Mouse (Mus musculus): ENCODE measurements around the gene Uba5. TPM values are rescaled to one million over a fixed set of nuclear protein-coding genes. Genes with fewer than 3 reads are reported as not detected.

The Uba5 gene
- total RNA-seq, 2 experiments from 2014 or later = 17.0 to 22.6 TPM

Other genes starting within 250 kb of the Uba5 start
- 1 to 10 TPM; 3.0 to 4.5 TPM for gene Nphp3, start 60.6 kb downstream of the Uba5 start, total RNA-seq (2021)
- gene Gm28305, start 22.5 kb downstream of the Uba5 start, total RNA-seq (2021) = not detected
- gene Acad11, start 243 bp upstream of the Uba5 start, total RNA-seq (2021) = 10 to 100 TPM; 14.3 to 15.1 TPM
- gene Ackr4, start 63.8 kb upstream of the Uba5 start, total RNA-seq (2021) = 1 to 10 TPM; 1.9 to 3.6 TPM
- 10 to 100 TPM; 25.8 to 32.5 TPM for gene Dnajc13, start 199.8 kb upstream of the Uba5 start, total RNA-seq (2021)

All from gastrocnemius, postnatal 10 days (tissue).